Mouse (Mus musculus): Measurements from ENCODE around the gene Pcyt1a.

Pcyt1a gene

GRCm38 (mm10) chr16:32509066-32509942 is 78.6 kb downstream of the Pcyt1a start:
- no peak for DNase-seq (ENCODE audit: extremely low spot score)

- no peak for DNase-seq (ENCODE audit: extremely low spot score)
Observed at GRCm38 (mm10) chr16:32510399-32511337, 79.9 kb downstream of the Pcyt1a start.

GRCm38 (mm10) chr16:32511338-32511734 is 80.6 kb downstream of the Pcyt1a start:
- DNase-seq (ENCODE audit: extremely low spot score) = no peak

- DNase-seq (ENCODE audit: extremely low spot score) = no peak
Observed at GRCm38 (mm10) chr16:32511827-32512490, 81.2 kb downstream of the Pcyt1a start.

- DNase-seq (ENCODE audit: extremely low spot score) = no peak
Observed at GRCm38 (mm10) chr16:32512921-32513320, 82.2 kb downstream of the Pcyt1a start.

- no peak for DNase-seq (ENCODE audit: extremely low spot score)
Observed at GRCm38 (mm10) chr16:32513401-32513800, 82.7 kb downstream of the Pcyt1a start.

- no peak for DNase-seq (ENCODE audit: extremely low spot score)
Observed at GRCm38 (mm10) chr16:32513948-32514347, 83.2 kb downstream of the Pcyt1a start.

GRCm38 (mm10) chr16:32516006-32516962 is 85.6 kb downstream of the Pcyt1a start:
- DNase-seq (ENCODE audit: extremely low spot score) = peak; percentile 78

GRCm38 (mm10) chr16:32517785-32518481 is 87.2 kb downstream of the Pcyt1a start:
- DNase-seq (ENCODE audit: extremely low spot score) = no peak

- DNase-seq (ENCODE audit: extremely low spot score) = no peak
Observed at GRCm38 (mm10) chr16:32519656-32520371, 89.1 kb downstream of the Pcyt1a start.

GRCm38 (mm10) chr16:32520372-32520748 is 89.6 kb downstream of the Pcyt1a start:
- DNase-seq (ENCODE audit: extremely low spot score) = no peak

GRCm38 (mm10) chr16:32522578-32523194 is 92.0 kb downstream of the Pcyt1a start:
- DNase-seq (ENCODE audit: extremely low spot score) = no peak

- no peak for DNase-seq (ENCODE audit: extremely low spot score)
Observed at GRCm38 (mm10) chr16:32523462-32524243, 92.9 kb downstream of the Pcyt1a start.

GRCm38 (mm10) chr16:32524244-32524615 is 93.5 kb downstream of the Pcyt1a start:
- no peak for DNase-seq (ENCODE audit: extremely low spot score)

Measured in embryo, embryonic 9.5 days (tissue).